Mouse (Mus musculus): ENCODE results near the gene F11r. TPM values are rescaled to one million over a fixed set of nuclear protein-coding genes. Genes with fewer than 3 reads are reported as not detected.

Gene F11r
- polyA plus RNA-seq, 1 experiment from 2014 or later: 95.8 TPM

- Histone ChIP-seq H3K27ac (replicated peaks) (no peak overlapping the region), H3K36me3 (ENCODE audit: control insufficient read depth, insufficient read depth, low read length) (no peaks in the 10 kb centered on the region), H3K9ac (ENCODE audit: low read length) (no peak overlapping the region), H3K4me3 (ENCODE audit: low read depth, low read length) (no peak overlapping the region), H3K4me2 (replicated peaks; ENCODE audit: low read depth) (no peak overlapping the region), H3K27me3 (ENCODE audit: control insufficient read depth, insufficient read depth, low read length) (no peaks in the 10 kb centered on the region), H3K4me1 (replicated peaks; ENCODE audit: control insufficient read depth, insufficient read depth) (no peaks in the 10 kb centered on the region), H3K9me3 (ENCODE audit: control insufficient read depth, low read length) (no peaks in the 10 kb centered on the region)
- no peak for DNase-seq (ENCODE audit: low spot score)
- no peak for ATAC-seq (ENCODE audit: low FRiP score, low TSS enrichment)
- 88% methylated on average over 6 of the region's 6 CpGs for WGBS
- TF ChIP-seq EP300 (optimal IDR thresholded peaks at IDR 0.05): no peak
- no peak for TF ChIP-seq CTCF (IDR thresholded peaks at IDR 0.05; ENCODE audit: low read depth)
These were observed 58.0 kb downstream of the F11r start for GRCm38 (mm10) chr1:171495371-171495770.

- Histone ChIP-seq H3K36me3 (ENCODE audit: control insufficient read depth, insufficient read depth, low read length) (no peaks in the 10 kb centered on the region), H3K4me2 (replicated peaks; ENCODE audit: low read depth) (no peak overlapping the region), H3K27ac (replicated peaks) (no peak overlapping the region), H3K9me3 (ENCODE audit: control insufficient read depth, low read length) (no peaks in the 10 kb centered on the region), H3K27me3 (ENCODE audit: control insufficient read depth, insufficient read depth, low read length) (no peaks in the 10 kb centered on the region), H3K9ac (ENCODE audit: low read length) (no peak overlapping the region), H3K4me1 (replicated peaks; ENCODE audit: control insufficient read depth, insufficient read depth) (no peaks in the 10 kb centered on the region), H3K4me3 (ENCODE audit: low read depth, low read length) (no peak overlapping the region)
- 73% methylated on average over 5 of the region's 5 CpGs for WGBS
- no peak for ATAC-seq (ENCODE audit: low FRiP score, low TSS enrichment)
- TF ChIP-seq EP300 (optimal IDR thresholded peaks at IDR 0.05): no peak
- DNase-seq (ENCODE audit: low spot score): no peak
These were observed 62.5 kb downstream of the F11r start for GRCm38 (mm10) chr1:171499856-171500255.

- DNase-seq (ENCODE audit: low spot score) (no peak), ATAC-seq (ENCODE audit: low FRiP score, low TSS enrichment) (no peak)
- 58% methylated on average over 6 of the region's 6 CpGs for WGBS
- H3K27ac ChIP-seq (replicated peaks): no peak overlapping the region
- H3K4me2 ChIP-seq (replicated peaks; ENCODE audit: low read depth): no peak overlapping the region
- no peak for TF ChIP-seq EP300 (optimal IDR thresholded peaks at IDR 0.05)
- TF ChIP-seq CTCF (IDR thresholded peaks at IDR 0.05; ENCODE audit: low read depth): no peak
- H3K4me1 ChIP-seq (replicated peaks; ENCODE audit: control insufficient read depth, insufficient read depth): no peaks in the 10 kb centered on the region
- H3K36me3 ChIP-seq (ENCODE audit: control insufficient read depth, insufficient read depth, low read length): no peaks in the 10 kb centered on the region
- H3K4me3 ChIP-seq (ENCODE audit: low read depth, low read length): no peak overlapping the region
- H3K9ac ChIP-seq (ENCODE audit: low read length): no peak overlapping the region
- H3K9me3 ChIP-seq (ENCODE audit: control insufficient read depth, low read length): no peaks in the 10 kb centered on the region
- H3K27me3 ChIP-seq (ENCODE audit: control insufficient read depth, insufficient read depth, low read length): no peaks in the 10 kb centered on the region
These were observed 63.8 kb downstream of the F11r start for GRCm38 (mm10) chr1:171501016-171501610.

- H3K4me3 ChIP-seq (ENCODE audit: low read depth, low read length): 0 out of 2 replicates have a peak overlapping the region, but pooled peaks have one; percentile 8
- 5% methylated on average over 5 of the region's 5 CpGs for WGBS
- TF ChIP-seq EP300 (optimal IDR thresholded peaks at IDR 0.05) (no peak), CTCF (IDR thresholded peaks at IDR 0.05; ENCODE audit: low read depth) (peak; percentile 81)
- H3K9ac ChIP-seq (ENCODE audit: low read length): no peak overlapping the region
- peak overlapping the region; percentile 37; the same call in 1 of the 2 replicates for H3K4me2 ChIP-seq (replicated peaks; ENCODE audit: low read depth)
- no peaks in the 10 kb centered on the region for H3K27me3 ChIP-seq (ENCODE audit: control insufficient read depth, insufficient read depth, low read length)
- H3K27ac ChIP-seq (replicated peaks): peak overlapping the region; percentile 49; the same call in 1 of the 2 replicates
- ATAC-seq (ENCODE audit: low FRiP score, low TSS enrichment) (no peak), DNase-seq (ENCODE audit: low spot score) (peak; percentile 46)
- H3K4me1 ChIP-seq (replicated peaks; ENCODE audit: control insufficient read depth, insufficient read depth): no peaks in the 10 kb centered on the region
- H3K36me3 ChIP-seq (ENCODE audit: control insufficient read depth, insufficient read depth, low read length): no peaks in the 10 kb centered on the region
- H3K9me3 ChIP-seq (ENCODE audit: control insufficient read depth, low read length): no peaks in the 10 kb centered on the region
These were observed 64.3 kb downstream of the F11r start for GRCm38 (mm10) chr1:171501636-171502080.

- Histone ChIP-seq H3K36me3 (ENCODE audit: control insufficient read depth, insufficient read depth, low read length) (no peaks in the 10 kb centered on the region), H3K4me2 (replicated peaks; ENCODE audit: low read depth) (no peak overlapping the region), H3K4me1 (replicated peaks; ENCODE audit: control insufficient read depth, insufficient read depth) (no peaks in the 10 kb centered on the region), H3K9me3 (ENCODE audit: control insufficient read depth, low read length) (no peaks in the 10 kb centered on the region), H3K4me3 (ENCODE audit: low read depth, low read length) (no peak overlapping the region), H3K27ac (replicated peaks) (peak overlapping the region; percentile 69), H3K9ac (ENCODE audit: low read length) (no peak overlapping the region), H3K27me3 (ENCODE audit: control insufficient read depth, insufficient read depth, low read length) (no peaks in the 10 kb centered on the region)
- 1% methylated on average over 14 of the region's 14 CpGs for WGBS
- peak; percentile 86 for ATAC-seq (ENCODE audit: low FRiP score, low TSS enrichment)
- peak; percentile 76 for TF ChIP-seq CTCF (IDR thresholded peaks at IDR 0.05; ENCODE audit: low read depth)
- TF ChIP-seq EP300 (optimal IDR thresholded peaks at IDR 0.05): no peak
- DNase-seq (ENCODE audit: low spot score): peak; percentile 62
These were observed 65.3 kb downstream of the F11r start for GRCm38 (mm10) chr1:171502388-171503249.

- Histone ChIP-seq H3K4me3 (ENCODE audit: low read depth, low read length) (peak within 1 kb of the TSS; percentile 65), H3K27me3 (ENCODE audit: control insufficient read depth, insufficient read depth, low read length) (no peaks in the 10 kb centered on the region), H3K9ac (ENCODE audit: low read length) (peak within 1 kb of the TSS; percentile 78), H3K36me3 (ENCODE audit: control insufficient read depth, insufficient read depth, low read length) (no peaks in the 10 kb centered on the region), H3K9me3 (ENCODE audit: control insufficient read depth, low read length) (no peaks in the 10 kb centered on the region), H3K4me2 (replicated peaks; ENCODE audit: low read depth) (peak within 1 kb of the TSS; percentile 84), H3K27ac (replicated peaks) (peak within 1 kb of the TSS; percentile 97), H3K4me1 (replicated peaks; ENCODE audit: control insufficient read depth, insufficient read depth) (no peaks in the 10 kb centered on the region)
- peak; percentile 90 for ATAC-seq (ENCODE audit: low FRiP score, low TSS enrichment)
- TF ChIP-seq CTCF (IDR thresholded peaks at IDR 0.05; ENCODE audit: low read depth) (peak; percentile 94), EP300 (optimal IDR thresholded peaks at IDR 0.05) (peak; percentile 93)
- under 1% methylated on average over 19 of the region's 19 CpGs for WGBS
- peak; percentile 94 for DNase-seq (ENCODE audit: low spot score)
These were observed 65.9 kb downstream of the F11r start, which contains the start of gene Alyref2 for GRCm38 (mm10) chr1:171503250-171503591. Gene Alyref2 (plus strand): TSS chr1:171503478.

Data from stomach, postnatal 0 days (tissue).